1 mouse cellular context compared by ENCODE assay signal in genomic region chr8:126849411-126850188, GRCm38 (mm10).
TF ChIP-seq lines count a peak whose summit lies in the region.

No protein-coding gene starts in this region.

TF ChIP-seq in MEL, 35 proteins besides CTCF, POLR2A, EP300 and RAD21 (continued from another document):
- TF ChIP-seq SIN3A (IDR thresholded peaks at IDR 0.05; ENCODE audit: low read length): peak; percentile 49; the same call in 1 of the 2 replicates
- TF ChIP-seq MAX (IDR thresholded peaks at IDR 0.05; ENCODE audit: low read length): peak; percentile 57; the same call in 1 of the 2 replicates
- no peak; the same call in none of the 2 replicates for TF ChIP-seq HCFC1 (IDR thresholded peaks at IDR 0.05; ENCODE audit: low read depth, low read length)
- peak; percentile 89 for TF ChIP-seq JUND (IDR thresholded peaks at IDR 0.05; ENCODE audit: low read depth, low read length)
- 0 out of 2 replicates have a peak, but pooled peaks have one; percentile 5 for TF ChIP-seq NRF1 (IDR thresholded peaks at IDR 0.05; ENCODE audit: insufficient read depth, low read depth, low read length, poor library complexity, severe bottlenecking)
- TF ChIP-seq KAT2A (conservative IDR thresholded peaks at IDR 0.05; ENCODE audit: low read depth, low read length): no peak
